Mouse (Mus musculus) testis, adult 2 months (tissue): ENCODE data around the gene Spink4. TPM values are rescaled to one million over a fixed set of nuclear protein-coding genes. Genes with fewer than 3 reads are reported as not detected.
A peak's percentile ranks its signal among the peaks of the same experiment; 100 is the strongest.

Experiments used
- H3K27ac ChIP-seq: fragments of 200-500 bp; 2 replicates; pipeline ENCODE4 v1.5.1; 2012; ENCODE audit warnings: low read depth, low read length; ENCODE audit not compliant: control insufficient read depth, insufficient read depth
- H3K27me3 ChIP-seq: fragments of 200-500 bp; 2 replicates; pipeline ENCODE4 v1.6.1; 2012; ENCODE audit warnings: mild to moderate bottlenecking, low read length, moderate library complexity; ENCODE audit not compliant: control insufficient read depth, insufficient read depth
- H3K36me3 ChIP-seq: fragments of 200-500 bp; 2 replicates; pipeline ENCODE4 v1.6.1; 2012; ENCODE audit warnings: mild to moderate bottlenecking, low read length; ENCODE audit not compliant: control insufficient read depth, insufficient read depth
- H3K4me1 ChIP-seq: fragments of 200-500 bp; 2 replicates; pipeline ENCODE4 v1.6.1; 2012; ENCODE audit warnings: low read length; ENCODE audit not compliant: control insufficient read depth, insufficient read depth
- H3K4me3 ChIP-seq: fragments of 200-500 bp; 2 replicates; pipeline ENCODE4 v1.5.1; 2012; ENCODE audit warnings: low read depth, mild to moderate bottlenecking, low read length, moderate library complexity, mixed read lengths; ENCODE audit not compliant: control insufficient read depth
- CTCF ChIP-seq: fragments of 200-500 bp; IDR thresholded peaks from 2 replicates; pipeline ENCODE4 v1.5.1; 2012; ENCODE audit warnings: low read depth, mild to moderate bottlenecking, inconsistent platforms, low read length, moderate library complexity; ENCODE audit not compliant: control insufficient read depth, insufficient read depth, insufficient replicate concordance
- POLR2A ChIP-seq: fragments of 200-500 bp; IDR thresholded peaks from 2 replicates; pipeline ENCODE4 v1.6.1; 2012; ENCODE audit warnings: low read depth, mild to moderate bottlenecking, inconsistent platforms, low read length, moderate library complexity; ENCODE audit not compliant: control insufficient read depth
- polyA plus RNA-seq: library from polyadenylated mRNA; depleted of rRNA; stranded (reverse); fragments of >200 nt; gene quantifications from 2 replicates; pipeline ENCODE4 v1.2.3, GENCODE M21; 2012; rRNA removed

Gene Spink4
- polyA plus RNA-seq: 5.1 and 11.1 TPM in 2 replicates

DNA sequence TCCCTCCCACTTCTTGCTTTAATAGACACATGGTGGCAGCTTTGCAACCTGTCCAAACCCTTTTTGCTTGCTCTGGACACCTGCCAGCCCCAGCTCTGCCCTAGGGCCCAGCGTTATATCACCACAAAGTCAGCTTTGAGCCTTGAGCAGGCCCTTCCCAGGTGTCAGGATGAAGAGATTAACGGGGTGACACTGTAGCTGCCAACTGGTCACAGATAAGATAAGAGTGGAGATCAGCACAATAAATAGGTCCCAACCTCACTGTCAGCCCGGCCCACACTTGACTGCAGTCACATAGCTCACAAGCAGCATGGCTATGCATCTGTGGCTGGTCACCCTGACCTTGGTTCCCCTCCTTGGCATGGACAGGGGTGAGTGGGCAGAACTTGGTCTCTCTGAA lies at the start of gene Spink4:
TSS of gene Spink4 (plus strand) at position 268 of the 400 bp plus-strand sequence.
- Histone ChIP-seq H3K36me3 (no peaks in the 10 kb centered on the region), H3K4me1 (peaks cover 2% of the 10 kb centered on the region; the same call in 1 of the 2 replicates)

DNA sequence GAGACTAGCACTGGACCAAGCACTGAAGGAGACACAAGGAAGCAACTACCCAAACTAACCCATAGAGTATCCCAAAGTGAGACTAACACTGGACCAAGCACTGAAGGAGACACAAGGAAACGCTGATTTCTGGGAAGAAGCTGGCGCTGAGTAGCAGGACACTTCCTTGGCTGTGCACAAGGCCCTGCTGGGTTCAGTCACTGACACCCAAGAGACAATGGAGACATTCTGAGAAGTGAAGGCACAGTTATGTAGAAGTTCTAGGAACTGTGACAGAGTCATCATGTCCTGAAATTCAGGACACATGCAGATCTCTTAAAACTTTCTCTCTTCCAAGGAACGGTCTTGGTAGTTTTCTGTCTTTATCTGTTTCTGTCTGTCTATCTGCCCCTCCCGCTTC lies 49.6 kb upstream of the Spink4 start:
- Histone ChIP-seq H3K27ac (no peak overlapping the region), H3K4me1 (no peaks in the 10 kb centered on the region), H3K27me3 (no peaks in the 10 kb centered on the region), H3K4me3 (no peak overlapping the region), H3K36me3 (no peaks in the 10 kb centered on the region)
- TF ChIP-seq CTCF (no peak), POLR2A (no peak)

More for the DNA sequence above, at the start of gene Spink4:
- H3K4me3 ChIP-seq: peak within 1 kb of the TSS; percentile 72
- no peak within 1 kb of the TSS for H3K27ac ChIP-seq
- H3K27me3 ChIP-seq: no peaks in the 10 kb centered on the region
- TF ChIP-seq CTCF: no peak
- TF ChIP-seq POLR2A: no peak

DNA sequence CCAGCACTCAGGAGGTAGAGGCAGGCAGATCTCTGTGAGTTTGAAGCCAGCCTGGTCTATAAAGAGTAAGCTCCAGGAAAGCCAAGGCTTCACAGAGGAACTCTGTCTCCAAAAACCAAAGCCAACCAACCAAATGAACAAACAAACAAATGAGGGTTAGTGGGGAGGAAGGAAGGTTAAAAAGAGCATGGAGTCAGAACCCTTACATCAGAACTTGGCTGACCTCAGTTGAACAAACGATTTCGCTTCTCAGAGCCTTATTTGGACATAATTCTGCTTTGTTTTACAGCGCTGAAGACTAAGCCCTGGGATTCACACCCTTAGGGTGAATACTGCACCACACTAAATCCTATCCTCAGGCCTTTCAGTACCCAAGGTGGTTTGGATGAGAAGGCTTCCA lies 47.7 kb upstream of the Spink4 start:
- peaks cover 6% of the 10 kb centered on the region for H3K4me1 ChIP-seq
- H3K36me3 ChIP-seq: no peaks in the 10 kb centered on the region
- TF ChIP-seq CTCF (no peak), POLR2A (no peak)

DNA sequence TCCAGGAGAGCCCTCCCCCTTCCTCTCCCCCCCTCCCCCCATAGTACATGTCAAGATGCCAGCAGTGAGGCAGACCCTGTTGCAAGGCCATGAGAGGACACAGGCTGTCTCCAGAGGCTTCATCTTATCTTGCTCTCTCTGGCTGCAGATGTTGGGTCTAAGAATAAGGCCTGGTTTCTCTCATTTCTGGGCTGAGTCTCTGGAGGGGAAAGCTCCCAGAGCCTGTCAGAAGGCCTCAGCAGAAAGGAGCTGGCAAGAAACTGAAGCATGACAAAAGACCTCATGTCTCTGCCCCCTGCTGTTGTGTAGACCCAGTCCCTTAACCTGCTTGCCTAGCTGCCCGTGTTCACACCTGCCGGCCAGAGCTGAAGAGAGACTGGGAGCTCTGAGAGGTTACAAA lies 46.5 kb upstream of the Spink4 start:
- peak overlapping the region; percentile 40; the same call in 1 of the 2 replicates for H3K27ac ChIP-seq
- H3K36me3 ChIP-seq: no peaks in the 10 kb centered on the region
- TF ChIP-seq CTCF (no peak), POLR2A (no peak)

More for the DNA sequence above, 47.7 kb upstream of the Spink4 start:
- Histone ChIP-seq H3K27ac (no peak overlapping the region), H3K27me3 (no peaks in the 10 kb centered on the region), H3K4me3 (no peak overlapping the region)

DNA sequence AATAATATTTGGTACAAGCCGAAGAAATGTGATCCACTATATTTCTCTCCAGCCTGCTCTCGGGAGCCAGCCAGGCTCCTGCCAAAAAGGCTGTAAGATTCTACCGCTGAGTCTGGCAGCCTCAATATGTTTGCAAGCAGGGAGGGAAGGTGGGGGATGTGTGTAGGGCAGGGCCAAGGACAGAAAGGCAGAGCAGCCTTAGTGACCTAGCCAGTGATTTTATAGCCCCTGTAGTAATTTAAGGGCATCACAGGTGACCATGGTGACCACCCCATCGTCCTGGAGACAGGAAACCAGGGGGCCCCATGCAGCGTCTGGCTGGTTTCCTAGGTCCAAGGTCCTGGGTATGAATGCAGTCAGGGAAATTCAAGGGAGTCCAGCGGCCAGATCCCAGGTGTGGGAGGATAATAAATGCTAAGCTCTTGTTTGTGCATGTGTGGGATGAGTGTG lies 45.7 kb upstream of the Spink4 start:
- Histone ChIP-seq H3K27me3 (no peaks in the 10 kb centered on the region), H3K27ac (no peak overlapping the region), H3K36me3 (no peaks in the 10 kb centered on the region), H3K4me3 (no peak overlapping the region), H3K4me1 (peaks cover 9% of the 10 kb centered on the region)
- no peak for TF ChIP-seq CTCF
- TF ChIP-seq POLR2A: no peak

More for the DNA sequence above, 46.5 kb upstream of the Spink4 start:
- Histone ChIP-seq H3K4me1 (peaks cover 9% of the 10 kb centered on the region), H3K27me3 (no peaks in the 10 kb centered on the region), H3K4me3 (no peak overlapping the region)

DNA sequence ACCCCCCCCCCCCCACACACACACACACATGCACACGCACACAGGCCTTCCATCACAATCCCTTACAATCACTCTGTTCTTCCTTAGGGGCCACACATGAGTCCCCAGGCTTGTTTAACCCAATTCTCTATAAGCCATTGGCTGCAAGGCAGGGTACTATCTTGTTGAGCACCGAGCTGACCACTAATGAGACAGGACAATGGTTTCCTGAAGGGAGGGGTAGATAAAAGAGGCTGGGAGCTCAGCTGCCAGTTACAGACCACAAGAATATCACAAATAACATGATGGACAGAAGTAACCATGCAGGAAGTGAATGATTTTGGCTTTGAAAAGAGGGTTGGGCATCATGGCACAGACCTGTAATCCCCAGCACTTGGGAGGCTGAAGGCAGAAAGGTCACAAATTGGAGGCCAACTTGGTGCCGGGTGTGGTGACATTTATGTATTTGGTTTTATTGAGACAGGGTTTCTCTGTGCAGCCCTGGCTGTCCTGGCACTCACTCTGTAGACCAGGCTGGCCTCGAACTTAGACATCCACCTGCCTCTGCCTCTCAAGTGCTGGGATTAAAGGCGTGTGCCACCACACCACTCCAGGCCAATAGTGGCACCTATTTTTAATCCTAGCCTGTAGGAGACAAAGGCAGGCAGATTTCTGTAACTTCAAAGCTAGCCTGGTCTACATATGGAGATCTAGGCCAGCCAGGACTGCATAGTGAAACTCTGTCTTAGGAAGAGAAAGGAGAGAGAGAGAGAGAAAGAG lies 44.9 kb upstream of the Spink4 start:
- H3K27me3 ChIP-seq: no peaks in the 10 kb centered on the region
- H3K4me1 ChIP-seq: peaks cover 9% of the 10 kb centered on the region
- H3K27ac ChIP-seq: no peak overlapping the region
- no peak overlapping the region for H3K4me3 ChIP-seq
- H3K36me3 ChIP-seq: no peaks in the 10 kb centered on the region
- TF ChIP-seq CTCF: no peak
- TF ChIP-seq POLR2A: no peak

DNA sequence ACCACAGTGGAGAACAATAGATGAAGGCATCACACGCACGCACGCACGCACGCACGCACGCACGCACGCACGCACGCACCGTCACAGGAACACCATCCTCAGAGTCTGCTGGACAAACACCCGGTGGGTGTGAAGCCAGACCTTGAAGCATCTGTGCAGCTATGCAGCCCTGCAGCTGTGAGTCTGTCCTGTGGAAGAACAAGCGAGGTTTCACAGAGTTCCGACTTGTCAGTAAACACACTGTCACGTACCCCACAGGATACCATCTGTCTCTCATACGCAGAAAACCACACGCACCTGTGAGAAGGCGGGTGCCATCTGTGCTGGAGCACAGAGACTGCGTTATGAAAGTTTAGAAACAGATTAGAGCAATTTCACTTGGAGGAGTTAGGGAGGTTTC lies 44.0 kb upstream of the Spink4 start:
- H3K4me1 ChIP-seq: peaks cover 9% of the 10 kb centered on the region
- no peak overlapping the region for H3K27ac ChIP-seq
- TF ChIP-seq POLR2A: no peak
- no peak for TF ChIP-seq CTCF
- H3K4me3 ChIP-seq: peak overlapping the region; percentile 58
- no peaks in the 10 kb centered on the region for H3K36me3 ChIP-seq
- no peaks in the 10 kb centered on the region for H3K27me3 ChIP-seq
